Mouse (Mus musculus): Measurements from ENCODE around the gene Trabd2b. TPM values are rescaled to one million over a fixed set of nuclear protein-coding genes. Genes with fewer than 3 reads are reported as not detected.

Trabd2b gene
- polyA plus RNA-seq, 2 experiments from 2014 or later: not detected

DNA sequence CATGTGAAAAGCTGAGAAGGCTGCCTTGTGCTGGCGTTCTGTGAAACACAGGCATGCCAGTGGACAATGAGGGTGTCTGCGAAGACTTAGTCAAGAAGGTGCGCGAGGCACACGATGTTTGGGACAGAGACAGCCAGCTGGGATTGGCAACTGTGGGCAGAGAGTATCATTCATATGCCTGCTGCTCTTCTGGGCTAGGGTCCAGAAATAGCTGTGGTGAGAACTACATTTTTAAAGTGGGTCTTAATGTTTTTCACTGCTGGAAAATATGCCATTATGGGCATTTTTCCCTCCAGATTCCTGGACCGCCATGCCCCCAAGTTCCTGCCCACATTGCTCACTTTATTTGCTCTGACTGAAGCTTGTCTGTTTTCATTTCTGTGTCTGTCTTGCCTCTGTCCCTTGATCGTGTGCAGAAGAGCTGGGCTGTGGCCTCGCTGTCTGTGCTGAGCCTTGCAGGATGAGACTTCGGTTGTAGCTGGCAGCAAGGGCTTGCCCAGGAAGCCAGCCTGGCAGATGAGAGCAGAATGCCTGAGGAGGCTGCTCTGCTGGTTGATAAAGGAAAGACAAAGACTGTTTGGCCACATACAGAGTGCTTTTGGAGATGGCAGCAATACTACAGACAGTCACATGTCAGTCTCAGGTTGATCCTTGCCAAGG is 42.0 kb downstream of the Trabd2b start:
- ATAC-seq: no peak

DNA sequence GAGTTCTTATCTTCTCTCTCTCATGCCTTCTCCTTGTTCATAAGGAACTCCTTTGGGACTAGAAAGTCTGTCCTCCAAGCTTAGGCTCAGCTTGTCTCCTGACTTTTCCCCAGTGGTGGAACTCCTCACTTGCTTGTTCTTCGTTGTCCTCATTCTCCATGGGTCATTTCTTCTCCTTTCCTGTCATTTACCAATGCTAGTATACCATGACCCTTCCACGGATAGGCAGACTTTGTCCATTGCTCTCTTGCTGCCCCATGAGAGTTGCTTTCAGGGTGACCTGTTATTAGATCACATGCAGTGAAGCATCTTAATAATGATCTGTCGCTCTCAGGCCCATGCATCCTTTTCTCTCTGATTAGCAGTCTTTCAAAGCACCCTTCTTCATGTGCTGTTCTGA is 46.6 kb downstream of the Trabd2b start:
- no peak for ATAC-seq

DNA sequence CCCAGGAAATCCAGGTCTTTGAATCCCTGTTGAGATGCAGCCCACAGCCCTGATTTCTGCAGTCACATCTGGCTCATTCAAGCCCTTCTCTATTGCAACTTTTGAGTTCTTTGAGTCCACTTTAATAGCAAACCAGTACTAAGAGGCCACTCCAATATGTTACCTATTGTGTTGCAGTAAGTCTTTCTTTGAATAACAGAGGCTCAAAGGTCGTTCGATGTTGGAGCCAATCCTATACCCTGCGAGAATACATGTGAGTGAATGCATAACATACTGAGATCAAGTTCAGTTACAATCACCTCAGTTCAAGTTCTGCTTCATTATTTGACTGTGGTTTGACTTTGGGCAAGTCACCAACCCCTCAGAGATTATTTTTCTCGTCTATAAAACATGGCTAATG is 47.5 kb downstream of the Trabd2b start:
- ATAC-seq: no peak

DNA sequence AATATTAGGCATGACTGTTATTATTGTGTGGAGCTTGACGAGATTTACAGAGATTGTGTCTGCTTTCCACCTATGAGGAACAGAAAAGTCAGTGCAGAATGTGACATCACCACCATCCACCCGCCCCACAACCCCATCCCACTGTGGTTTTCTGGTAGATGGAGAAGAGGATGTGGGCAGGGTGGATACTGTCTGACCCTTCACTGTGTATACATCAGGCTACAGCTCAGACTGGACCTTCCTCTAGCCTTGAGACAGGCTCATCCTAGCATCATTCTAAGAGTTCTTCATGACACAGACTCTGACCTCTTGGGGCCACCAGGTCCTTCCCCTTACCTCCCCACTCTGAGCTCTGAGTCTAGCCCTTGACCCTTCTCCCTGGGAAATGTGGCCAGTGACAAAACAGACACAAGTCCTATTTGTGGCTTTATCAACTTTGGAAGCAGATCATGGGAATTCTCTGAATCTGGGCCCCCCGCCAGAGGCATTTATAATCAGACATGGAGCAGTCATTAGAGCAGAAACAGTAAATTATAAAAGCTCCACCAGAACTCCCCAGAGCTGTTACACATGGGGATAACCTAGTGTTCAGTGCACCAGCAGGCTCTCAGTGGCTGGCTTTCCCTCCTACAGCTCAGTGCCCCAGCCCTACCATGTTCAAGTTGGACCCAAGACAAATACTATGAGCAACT is 48.1 kb downstream of the Trabd2b start:
- no peak for ATAC-seq

DNA sequence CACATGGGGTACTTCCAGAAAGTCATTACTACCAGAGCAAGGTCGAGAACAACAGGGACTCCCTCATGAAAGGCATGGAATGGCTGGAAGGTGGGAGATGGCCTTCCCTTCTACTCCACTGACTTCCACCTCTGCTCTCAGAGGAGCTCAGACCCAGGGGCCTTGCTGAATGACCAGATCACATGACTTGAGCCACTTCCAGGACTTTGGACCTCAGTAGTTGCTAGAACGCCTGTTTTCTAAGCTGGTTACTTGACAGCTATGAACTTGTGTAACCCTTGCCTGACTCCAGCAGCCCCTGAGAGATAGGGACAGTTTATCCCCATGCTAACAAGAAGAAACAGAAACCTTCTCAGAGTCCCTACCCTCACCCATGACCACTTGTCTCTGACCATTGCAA is 50.6 kb downstream of the Trabd2b start:
- ATAC-seq: no peak

DNA sequence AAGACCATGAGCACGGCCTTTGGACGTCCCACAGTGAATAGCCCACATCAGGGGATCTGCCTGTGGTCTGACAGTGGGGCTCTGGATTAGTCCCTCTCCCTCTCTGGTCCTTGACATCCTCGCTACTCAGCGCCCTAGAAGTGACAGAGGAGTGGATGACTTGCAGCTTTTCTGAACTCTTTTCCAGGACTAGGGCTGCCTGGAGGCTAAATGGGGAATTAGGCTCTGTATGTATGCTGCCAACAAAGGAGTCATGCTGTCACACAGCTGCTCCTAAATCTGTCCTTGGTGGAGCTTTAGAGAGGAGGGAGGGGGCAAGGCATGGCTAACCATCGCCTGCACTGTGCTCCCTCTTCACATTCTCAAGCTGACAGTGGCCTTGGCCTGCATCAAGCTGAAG is 53.1 kb downstream of the Trabd2b start:
- ATAC-seq: no peak

DNA sequence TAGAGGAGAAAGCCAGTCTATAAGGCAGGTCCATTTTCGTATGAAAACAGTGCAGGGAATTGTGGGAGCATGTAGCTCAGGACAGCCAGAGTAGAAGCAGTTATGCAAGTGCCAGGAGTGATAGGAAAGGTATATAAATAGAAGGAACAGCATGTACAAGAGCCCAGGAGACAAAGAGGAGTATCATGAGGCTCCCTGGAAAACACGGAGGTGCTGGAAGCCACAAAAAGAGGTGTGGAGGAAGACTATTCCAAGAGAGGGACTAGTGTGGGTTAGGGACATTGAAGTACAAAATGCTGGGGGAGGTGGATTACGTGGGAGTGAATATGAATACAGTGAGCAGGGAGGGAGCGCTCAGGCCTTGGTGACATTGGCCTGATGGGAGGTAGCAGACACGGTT is 53.9 kb downstream of the Trabd2b start:
- ATAC-seq: no peak

DNA sequence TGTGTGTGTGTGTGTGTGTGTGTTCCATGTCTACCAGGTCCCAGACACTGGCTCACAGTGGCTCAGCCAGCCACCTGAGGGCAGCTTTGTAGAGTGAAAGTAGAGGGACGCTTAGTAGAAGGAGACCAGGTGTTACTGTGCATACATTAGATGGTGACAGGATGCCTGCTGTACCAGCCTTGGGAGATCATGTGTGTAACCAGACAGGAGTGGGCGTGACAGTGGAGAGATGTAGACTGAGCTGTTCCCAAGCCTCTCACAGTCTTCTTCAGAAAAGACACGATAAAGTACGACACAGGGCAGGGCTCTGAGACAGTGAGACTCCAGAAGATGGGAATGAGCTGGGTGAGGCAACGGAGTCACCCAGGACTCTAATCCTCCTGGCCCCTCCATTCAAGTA is 54.6 kb downstream of the Trabd2b start:
- no peak for ATAC-seq

DNA sequence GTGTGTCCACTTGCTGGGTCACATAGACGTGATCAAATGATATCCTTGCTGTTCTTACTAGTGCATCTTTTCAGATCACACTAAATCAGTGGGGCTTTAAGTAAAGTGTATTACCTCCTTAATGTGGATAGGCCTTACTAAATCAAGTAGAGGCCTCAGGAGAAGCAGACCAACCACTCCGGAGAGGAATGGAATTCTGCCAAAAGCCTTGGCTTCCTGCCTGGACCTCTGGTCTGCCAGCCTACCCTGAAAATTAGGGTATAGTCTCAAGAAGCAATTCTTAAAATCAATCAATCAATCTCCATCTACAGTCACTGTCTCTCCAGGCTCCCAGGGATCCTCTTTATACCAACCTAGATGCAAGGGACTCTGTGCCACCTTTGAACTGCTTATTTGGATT is 59.1 kb downstream of the Trabd2b start:
- no peak for ATAC-seq

DNA sequence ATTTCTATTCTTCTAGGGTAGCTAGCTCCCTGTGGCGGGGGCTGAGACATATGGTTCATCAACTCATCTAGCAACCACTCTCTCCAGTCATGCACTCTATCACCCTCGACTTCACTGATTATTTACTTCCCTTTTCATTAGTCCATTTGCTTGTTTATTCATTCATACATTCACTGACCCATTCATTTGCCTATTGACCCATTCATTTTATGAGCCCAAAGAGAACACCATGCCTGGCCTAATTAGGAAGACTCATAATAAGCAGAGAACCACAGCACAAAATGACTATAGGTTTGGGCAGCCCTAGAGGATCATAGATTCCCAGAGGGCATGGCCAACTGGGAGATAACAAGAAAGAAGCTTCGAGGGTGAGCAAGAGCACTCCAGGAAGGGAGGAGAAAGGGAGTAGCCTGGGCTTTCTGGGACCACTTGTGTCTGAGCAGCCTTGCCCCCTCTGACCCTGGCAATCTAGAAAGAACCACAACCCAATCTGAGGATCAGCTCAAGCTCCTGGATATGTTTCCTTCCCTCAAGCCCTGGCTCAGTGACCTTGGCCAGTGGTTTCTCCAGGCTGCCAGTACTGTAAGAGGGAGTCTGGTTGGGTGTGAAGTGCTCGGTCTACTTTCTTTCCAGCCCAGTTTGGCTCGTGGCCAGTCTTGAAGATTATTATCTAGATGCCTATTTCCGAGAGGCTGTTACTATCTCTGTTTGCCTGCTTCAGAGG is 61.0 kb downstream of the Trabd2b start:
- no peak for ATAC-seq

DNA sequence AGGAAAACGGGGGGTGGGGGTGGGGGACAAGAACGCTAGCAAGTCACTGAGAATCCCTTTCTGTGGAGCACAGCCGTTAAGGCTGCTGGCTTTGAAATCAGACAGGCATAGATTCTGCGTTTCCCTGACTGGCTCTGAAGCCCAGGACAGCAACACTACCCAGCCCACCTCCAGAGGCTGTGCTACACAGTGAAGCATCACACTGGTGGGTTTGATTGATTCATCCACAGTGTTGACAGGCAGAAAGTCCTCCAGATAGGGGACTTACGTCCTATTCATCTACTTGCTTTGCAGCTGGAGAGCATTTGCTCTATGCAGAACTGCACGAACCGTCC is 61.5 kb downstream of the Trabd2b start:
- ATAC-seq: no peak

DNA sequence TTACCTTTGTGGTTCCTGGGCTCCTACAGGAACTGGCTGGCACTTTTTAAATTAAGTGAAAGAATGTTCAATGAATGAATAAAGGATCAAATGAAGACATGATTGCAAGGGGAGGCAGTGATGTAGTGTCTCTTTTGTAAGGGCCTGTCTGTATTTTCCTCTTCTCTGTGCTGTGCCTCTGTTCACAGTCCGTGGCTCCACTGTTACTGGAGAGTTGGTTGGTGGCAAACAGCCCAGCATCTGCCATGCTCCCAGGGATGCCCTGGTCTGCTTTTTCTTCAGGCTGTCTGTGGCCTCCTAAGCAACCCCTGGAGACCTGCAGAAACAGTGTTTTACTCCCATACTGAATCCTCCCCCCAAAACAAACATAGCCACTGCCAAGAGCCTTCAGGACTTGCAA is 63.4 kb downstream of the Trabd2b start:
- ATAC-seq: no peak

DNA sequence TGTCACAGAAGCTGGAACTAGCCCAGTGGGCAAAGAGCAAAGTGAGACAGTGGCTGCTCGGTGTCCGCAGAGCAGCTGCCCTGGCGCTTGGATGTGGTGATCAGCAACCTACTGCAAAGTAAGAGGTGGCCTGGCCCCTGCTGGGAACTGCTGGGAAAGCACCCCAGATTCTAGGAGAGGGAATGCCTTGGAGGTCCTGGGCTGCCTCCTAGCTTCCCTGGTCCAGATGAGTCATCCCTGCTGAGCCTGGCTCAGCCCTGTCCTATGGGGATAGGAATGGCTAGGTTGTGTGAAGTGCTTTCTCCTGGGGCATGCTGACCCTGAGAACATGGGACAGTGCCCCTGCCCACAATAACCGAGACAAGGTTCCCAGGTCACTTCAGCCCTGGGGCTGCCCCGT is 65.6 kb downstream of the Trabd2b start:
- no peak for ATAC-seq

DNA sequence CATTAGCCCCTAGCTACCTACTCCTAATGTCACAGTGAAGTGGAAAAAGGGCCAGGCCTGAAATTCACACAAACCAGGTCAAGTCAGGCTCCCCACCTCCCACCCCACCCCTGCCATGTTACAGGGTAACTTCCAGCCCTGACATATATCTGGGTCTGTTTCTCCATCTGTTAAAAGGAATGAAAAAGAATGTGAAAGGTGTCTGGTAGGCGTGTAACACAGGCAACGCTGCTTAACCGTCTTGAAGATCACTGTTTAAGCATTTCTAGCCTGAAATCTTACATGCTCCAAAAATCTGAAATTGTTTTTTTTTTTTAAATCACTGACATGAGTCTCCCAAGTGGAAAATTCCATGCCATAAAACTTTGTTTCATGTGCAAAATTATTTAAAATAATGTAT is 69.8 kb downstream of the Trabd2b start:
- ATAC-seq: no peak

DNA sequence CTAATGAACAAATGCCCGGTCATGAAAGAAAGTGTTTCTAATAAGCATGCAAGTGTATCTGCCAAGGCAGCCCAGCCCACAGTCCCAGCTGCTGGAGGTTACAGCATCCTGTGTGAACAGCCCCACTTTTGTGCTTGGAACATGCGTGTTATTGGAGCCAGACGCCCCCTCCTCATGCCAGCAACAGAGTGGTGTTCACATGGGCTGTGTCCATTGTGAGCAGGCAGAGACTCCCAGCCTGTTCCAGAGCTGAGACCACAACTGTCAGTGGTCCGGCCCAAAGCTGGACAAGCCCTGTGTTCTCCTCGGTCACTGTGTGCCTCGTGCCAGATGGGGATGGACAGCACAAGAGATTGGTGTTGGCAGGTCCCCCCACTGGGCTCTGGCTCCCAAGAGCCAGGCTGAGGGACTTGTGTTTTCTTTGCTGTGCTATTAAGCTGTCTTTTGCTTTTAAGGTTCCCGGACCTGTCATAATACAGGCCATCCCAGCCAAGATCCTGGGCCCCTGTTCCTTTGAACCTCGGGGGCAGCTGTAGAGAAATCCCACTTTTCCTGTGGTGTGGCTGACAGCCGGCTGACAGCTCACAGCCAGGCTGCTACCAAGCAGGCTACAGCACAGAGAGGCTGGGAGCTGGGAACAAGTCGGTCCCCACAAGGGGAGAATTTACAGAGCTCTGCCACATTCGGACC is 70.7 kb downstream of the Trabd2b start:
- no peak for ATAC-seq

DNA sequence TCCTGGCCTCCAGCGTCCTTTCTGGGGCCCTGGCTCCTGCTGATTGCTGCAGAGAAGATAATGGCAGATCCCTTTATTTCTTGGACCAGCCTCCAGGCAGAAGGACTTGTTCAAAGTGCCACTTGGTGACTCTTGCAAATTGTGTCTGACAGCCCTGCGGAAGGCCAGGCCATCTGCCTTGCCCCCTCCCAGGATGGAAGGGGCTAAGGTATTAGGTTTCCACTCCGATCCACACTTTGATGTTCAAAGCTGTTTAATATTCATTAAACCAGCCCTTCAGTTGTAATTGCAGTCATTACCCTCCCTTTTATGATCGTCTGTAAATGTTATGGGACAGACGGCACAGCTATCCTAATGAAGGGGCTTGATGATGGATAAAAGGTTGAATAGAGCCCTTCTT is 75.0 kb downstream of the Trabd2b start:
- ATAC-seq: no peak

DNA sequence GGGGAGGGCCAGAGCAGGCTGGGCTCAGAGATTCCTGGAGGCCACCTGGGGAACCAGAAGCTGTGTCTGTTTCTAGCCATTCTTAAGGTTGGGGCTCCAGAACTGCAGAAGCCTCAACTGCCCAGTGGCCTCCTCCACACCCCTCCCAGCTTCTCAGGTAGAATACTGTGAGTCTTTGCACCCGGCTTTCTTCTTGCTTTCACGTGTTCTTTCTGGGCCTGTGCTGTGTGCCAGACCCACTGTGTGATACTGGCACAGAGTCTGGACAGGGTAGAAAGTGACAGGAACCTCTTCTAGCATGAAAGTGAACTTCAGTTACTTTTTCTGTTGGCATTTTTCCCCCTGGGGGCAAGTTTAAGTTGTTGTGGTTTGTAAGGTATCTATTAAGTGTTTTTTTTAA is 77.6 kb downstream of the Trabd2b start:
- ATAC-seq: no peak

DNA sequence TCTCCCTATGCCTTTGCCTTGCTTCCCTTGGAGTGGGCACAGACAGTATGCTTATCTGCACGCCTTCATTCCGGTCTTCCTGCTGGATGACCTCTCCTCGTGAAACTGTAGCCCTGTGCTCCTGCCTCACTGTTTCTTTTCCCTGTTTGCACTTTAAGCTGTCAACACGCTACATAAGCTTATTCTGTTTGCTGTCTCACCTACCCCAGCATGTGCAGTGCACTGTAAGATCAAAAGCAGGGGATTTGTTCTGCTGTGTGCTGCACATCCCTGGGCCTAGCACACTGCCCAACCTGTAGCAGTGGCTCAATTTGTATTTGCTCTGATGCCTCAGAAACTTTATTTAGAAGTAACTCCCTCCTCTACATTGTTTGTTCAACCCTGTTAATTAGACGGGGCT is 79.5 kb downstream of the Trabd2b start:
- ATAC-seq: no peak

DNA sequence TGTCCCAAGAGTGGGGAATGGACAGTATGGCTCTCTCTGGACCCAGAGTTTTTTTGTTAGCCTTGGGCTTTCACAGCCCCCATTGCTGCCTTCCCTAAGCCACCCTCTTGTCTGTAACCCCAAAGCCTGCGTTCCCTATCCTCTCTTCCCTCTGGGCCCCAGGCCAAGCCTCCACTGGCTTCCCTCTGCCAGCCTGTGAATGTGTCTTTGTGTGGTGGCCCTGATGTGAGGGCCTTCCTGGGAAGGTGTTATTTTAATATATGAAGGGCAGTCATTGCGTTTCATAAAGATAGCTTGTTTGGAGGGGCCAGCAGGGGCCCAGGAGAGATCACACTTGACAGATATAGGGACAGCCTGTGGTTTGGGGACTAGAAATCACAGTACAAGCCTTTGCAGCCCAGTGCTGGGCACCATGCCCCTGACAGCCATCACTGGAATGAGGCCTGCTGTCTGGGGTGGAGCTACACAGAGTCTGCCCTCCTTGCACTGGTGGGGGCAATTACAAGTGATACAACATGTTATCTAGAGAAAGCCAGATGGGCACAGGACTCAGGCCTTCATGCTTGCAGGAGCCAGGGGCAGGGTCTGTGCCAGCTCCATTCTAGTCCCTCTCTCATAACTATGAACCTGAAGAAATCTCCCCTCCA is 80.5 kb downstream of the Trabd2b start:
- no peak for ATAC-seq

DNA sequence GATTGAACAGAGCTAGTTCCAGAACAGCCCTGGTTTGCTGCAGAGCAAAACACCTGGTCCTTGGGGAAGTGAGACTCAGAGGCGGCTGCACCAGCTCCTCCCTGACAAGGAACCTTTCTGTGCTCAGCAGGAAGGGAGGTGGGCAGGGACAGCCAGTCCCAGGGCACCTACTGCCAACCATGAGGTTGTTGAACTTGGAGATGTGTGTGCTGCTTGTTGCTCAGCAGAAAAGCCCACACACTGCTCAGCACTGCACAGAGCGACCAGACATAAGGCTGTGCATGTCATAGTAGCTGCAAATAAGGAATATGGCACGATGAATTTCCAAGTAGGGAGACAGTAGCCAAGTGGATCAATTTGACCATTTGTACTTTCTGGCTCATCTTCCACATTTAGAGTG is 81.2 kb downstream of the Trabd2b start:
- no peak for ATAC-seq

DNA sequence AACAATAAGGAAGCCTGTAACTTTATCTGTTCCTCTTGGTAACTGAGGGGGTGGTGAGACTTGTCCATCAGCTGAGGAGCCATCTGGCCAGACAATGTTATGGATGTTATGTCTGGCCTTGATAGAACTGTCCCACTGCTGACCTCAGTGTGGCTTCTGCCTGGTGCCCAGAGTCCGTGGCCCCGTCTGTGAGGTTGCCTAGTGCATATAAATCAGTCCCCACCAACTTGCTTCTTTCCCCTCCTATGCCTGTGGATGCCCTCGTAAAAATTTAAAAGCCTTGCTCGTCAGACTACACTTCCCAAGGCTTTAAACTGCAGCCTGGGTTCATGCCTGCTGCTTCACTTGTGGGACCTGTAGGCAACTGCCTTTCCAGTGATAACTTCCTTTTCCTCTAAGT is 85.6 kb downstream of the Trabd2b start:
- no peak for ATAC-seq

DNA sequence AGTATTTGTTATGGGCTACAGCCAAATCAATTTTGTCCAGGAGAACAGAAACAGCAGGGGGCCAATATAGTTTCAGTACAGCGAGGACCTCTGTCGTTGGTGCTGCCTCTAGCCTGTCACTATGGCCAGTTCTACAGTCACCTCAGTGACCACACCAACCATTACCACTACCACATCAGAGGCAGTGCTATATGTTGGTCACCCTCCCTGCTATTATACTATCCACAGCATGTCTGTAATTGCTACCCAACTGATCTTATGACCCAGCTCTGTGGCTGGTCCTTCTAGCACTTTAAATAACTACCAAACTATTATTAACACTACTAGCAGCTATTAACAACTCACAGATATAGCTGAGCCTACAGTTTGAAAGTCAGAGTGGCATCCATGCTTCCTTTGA is 87.5 kb downstream of the Trabd2b start:
- ATAC-seq: no peak
